Mouse (Mus musculus): Measurements from ENCODE around the gene Gys2. TPM values are rescaled to one million over a fixed set of nuclear protein-coding genes. Genes with fewer than 3 reads are reported as not detected.
"Not testable (repeated sequence)": the region's sequence is repeated elsewhere in the genome, so short reads cannot be mapped to it uniquely, and the experiment has no call there.

The Gys2 gene
- total RNA-seq (2014; rRNA removed) (171 and 184 TPM in 2 replicates), polyA plus RNA-seq (2012; rRNA removed) (43.1 and 51.7 TPM in 2 replicates)

DNA sequence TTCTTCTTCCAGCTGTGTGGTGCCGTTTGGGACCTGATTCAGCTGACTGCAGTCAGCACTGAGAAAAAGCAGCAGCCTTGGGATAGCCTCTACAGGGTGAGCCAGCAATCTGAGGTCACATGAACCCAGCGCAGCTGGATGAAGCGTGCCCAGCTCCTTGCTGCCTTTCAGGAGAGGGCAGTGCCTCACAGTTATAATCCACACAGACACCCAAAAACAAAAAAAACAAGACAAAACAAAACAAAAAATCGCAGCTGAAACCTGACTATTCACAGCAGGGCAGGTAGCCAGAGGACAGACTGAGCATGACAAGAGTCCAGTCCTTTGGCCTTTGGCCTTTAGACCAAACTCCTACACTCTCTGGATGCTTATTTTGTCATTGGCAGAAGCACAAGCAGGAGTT, at the start of gene Gys2:
Gene Gys2 (minus strand): TSS at position 309 of the 403 bp plus-strand sequence.
- Histone ChIP-seq H3K9ac (ENCODE audit: low read depth, low read length) (peak within 1 kb of the TSS; percentile 75), H3K4me3 (ENCODE audit: insufficient read depth, low read depth, low read length) (peak within 1 kb of the TSS; percentile 48), H3K36me3 (ENCODE audit: control insufficient read depth, insufficient read depth, low read length) (no peaks in the 10 kb centered on the region), H3K4me1 (ENCODE audit: control insufficient read depth, insufficient read depth, low read length) (peaks cover 18% of the 10 kb centered on the region), H3K79me2 (ENCODE audit: control insufficient read depth, insufficient read depth, low read length) (peaks cover 5% of the 10 kb centered on the region; the same call in 1 of the 2 replicates), H3K27ac (replicated peaks; ENCODE audit: insufficient read depth, low read depth, low read length) (peak within 1 kb of the TSS; percentile 91), H3K27me3 (ENCODE audit: control insufficient read depth, insufficient read depth, low read length) (no peaks in the 10 kb centered on the region)
- DNase-seq (ENCODE audit: extremely low read depth, low read depth, low spot score): peak; percentile 99
- TF ChIP-seq CTCF (IDR thresholded peaks at IDR 0.05; ENCODE audit: low read depth, low read length) (no peak), POLR2A (IDR thresholded peaks at IDR 0.05; ENCODE audit: extremely low read depth, insufficient read depth, low read length) (peak; percentile 76; the same call in 1 of the 2 replicates)
- WGBS: 20% methylated on average over 4 of the region's 4 CpGs

DNA sequence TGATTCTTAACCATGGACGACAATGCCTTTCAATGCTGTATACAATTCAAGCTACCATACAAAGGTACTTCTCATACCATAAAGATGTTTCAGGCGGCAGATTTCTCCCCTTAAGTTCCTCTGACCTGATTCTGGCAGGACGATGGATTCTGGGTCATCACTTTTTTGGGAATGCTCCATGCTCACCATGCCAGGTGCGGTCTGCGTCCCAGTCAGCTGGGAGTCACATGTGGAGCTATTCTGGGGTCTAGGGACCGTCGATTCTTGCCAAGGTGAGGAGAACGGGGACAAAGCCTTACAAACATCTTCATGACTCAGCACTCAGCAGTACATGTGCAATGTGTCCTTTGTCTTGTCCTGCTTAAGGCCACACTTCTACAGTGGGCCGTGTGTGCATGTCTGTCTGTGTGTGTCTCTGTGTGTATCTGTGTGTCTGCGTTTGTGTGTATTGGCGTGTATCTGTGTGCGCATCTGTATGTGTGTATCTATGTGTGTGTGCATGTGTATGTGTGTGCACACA, 48.7 kb upstream of the Gys2 start:
- no peak for TF ChIP-seq POLR2A (IDR thresholded peaks at IDR 0.05; ENCODE audit: extremely low read depth, insufficient read depth, low read length)
- TF ChIP-seq CTCF (IDR thresholded peaks at IDR 0.05; ENCODE audit: low read depth, low read length): no peak
- H3K27ac ChIP-seq (replicated peaks; ENCODE audit: insufficient read depth, low read depth, low read length): no peak overlapping the region
- WGBS: 84% methylated on average over 12 of the region's 12 CpGs
- H3K79me2 ChIP-seq (ENCODE audit: control insufficient read depth, insufficient read depth, low read length): no peaks in the 10 kb centered on the region
- H3K4me3 ChIP-seq (ENCODE audit: insufficient read depth, low read depth, low read length): no peak overlapping the region
- no peaks in the 10 kb centered on the region for H3K27me3 ChIP-seq (ENCODE audit: control insufficient read depth, insufficient read depth, low read length)
- no peak overlapping the region for H3K9ac ChIP-seq (ENCODE audit: low read depth, low read length)
- H3K4me1 ChIP-seq (ENCODE audit: control insufficient read depth, insufficient read depth, low read length): no peaks in the 10 kb centered on the region; the same call in 1 of the 2 replicates
- no peak for DNase-seq (ENCODE audit: extremely low read depth, low read depth, low spot score)
- H3K36me3 ChIP-seq (ENCODE audit: control insufficient read depth, insufficient read depth, low read length): no peaks in the 10 kb centered on the region

- 13% methylated on average over 6 of the region's 6 CpGs for WGBS
- Histone ChIP-seq H3K4me3 (ENCODE audit: insufficient read depth, low read depth, low read length) (no peak overlapping the region), H3K9ac (ENCODE audit: low read depth, low read length) (no peak overlapping the region), H3K4me1 (ENCODE audit: control insufficient read depth, insufficient read depth, low read length) (peaks cover 2% of the 10 kb centered on the region; the same call in 1 of the 2 replicates), H3K27me3 (ENCODE audit: control insufficient read depth, insufficient read depth, low read length) (no peaks in the 10 kb centered on the region), H3K79me2 (ENCODE audit: control insufficient read depth, insufficient read depth, low read length) (no peaks in the 10 kb centered on the region), H3K36me3 (ENCODE audit: control insufficient read depth, insufficient read depth, low read length) (no peaks in the 10 kb centered on the region), H3K27ac (replicated peaks; ENCODE audit: insufficient read depth, low read depth, low read length) (no peak overlapping the region)
- peak; percentile 31 for DNase-seq (ENCODE audit: extremely low read depth, low read depth, low spot score)
- no peak for TF ChIP-seq POLR2A (IDR thresholded peaks at IDR 0.05; ENCODE audit: extremely low read depth, insufficient read depth, low read length)
- TF ChIP-seq CTCF (IDR thresholded peaks at IDR 0.05; ENCODE audit: low read depth, low read length): peak; percentile 23; the same call in 1 of the 2 replicates
Observed at GRCm38 (mm10) chr6:142519110-142519509, 46.2 kb upstream of the Gys2 start.

DNA sequence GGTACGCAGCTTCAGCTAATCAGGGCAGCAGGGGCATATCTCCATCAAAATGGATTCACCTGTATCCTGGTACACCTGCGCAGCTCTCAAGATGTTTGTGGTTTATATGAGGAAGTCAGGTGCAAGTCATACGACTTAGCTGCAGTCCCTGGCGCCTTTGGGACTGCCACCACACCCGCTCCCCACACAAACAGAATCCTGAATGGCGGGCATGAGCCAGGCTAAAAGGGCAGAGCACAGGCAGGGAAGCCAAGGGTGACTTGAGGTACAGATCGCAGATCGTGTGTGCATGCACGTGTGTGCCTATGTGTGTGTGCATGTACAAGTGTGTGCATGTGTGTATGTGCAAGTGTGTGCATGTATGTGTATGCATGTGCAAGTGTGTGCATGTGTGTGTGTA, 42.5 kb upstream of the Gys2 start:
- H3K4me1 ChIP-seq (ENCODE audit: control insufficient read depth, insufficient read depth, low read length); H3K36me3 ChIP-seq (ENCODE audit: control insufficient read depth, insufficient read depth, low read length); H3K27me3 ChIP-seq (ENCODE audit: control insufficient read depth, insufficient read depth, low read length); DNase-seq (ENCODE audit: extremely low read depth, low read depth, low spot score); H3K27ac ChIP-seq (replicated peaks; ENCODE audit: insufficient read depth, low read depth, low read length); H3K9ac ChIP-seq (ENCODE audit: low read depth, low read length); H3K4me3 ChIP-seq (ENCODE audit: insufficient read depth, low read depth, low read length); H3K79me2 ChIP-seq (ENCODE audit: control insufficient read depth, insufficient read depth, low read length): not testable (repeated sequence)
- WGBS: 79% methylated on average over 9 of the region's 9 CpGs

- DNase-seq (ENCODE audit: extremely low read depth, low read depth, low spot score): peak; percentile 22
- 6% methylated on average over 10 of the region's 10 CpGs for WGBS
- no peak overlapping the region for H3K4me3 ChIP-seq (ENCODE audit: insufficient read depth, low read depth, low read length)
Observed at GRCm38 (mm10) chr6:142514912-142515311, 42.0 kb upstream of the Gys2 start.

DNA sequence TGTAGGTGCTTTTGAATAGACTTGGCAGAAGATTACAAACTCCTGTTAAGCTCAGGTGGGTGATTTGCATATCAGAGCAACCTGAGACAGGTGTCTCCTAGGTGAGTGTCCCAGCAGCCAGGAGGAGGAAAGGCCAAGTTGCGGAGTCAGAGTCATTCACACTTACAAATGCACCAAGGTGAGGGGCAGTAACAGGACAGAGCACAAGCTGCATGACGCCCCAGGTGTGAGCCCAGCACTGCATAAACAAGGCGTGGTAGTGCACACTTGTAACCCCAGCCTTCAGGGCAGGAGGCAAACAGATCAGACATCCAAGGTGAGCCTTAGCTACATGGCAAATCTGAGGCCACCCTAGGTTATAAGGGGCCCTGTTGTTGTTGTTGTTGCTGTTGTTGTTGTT, 40.0 kb upstream of the Gys2 start:
- H3K79me2 ChIP-seq (ENCODE audit: control insufficient read depth, insufficient read depth, low read length): no peaks in the 10 kb centered on the region
- no peak for DNase-seq (ENCODE audit: extremely low read depth, low read depth, low spot score)
- H3K27me3 ChIP-seq (ENCODE audit: control insufficient read depth, insufficient read depth, low read length): no peaks in the 10 kb centered on the region
- WGBS: 72% methylated on average over 3 of the region's 3 CpGs
- H3K4me3 ChIP-seq (ENCODE audit: insufficient read depth, low read depth, low read length): no peak overlapping the region
- no peak for TF ChIP-seq CTCF (IDR thresholded peaks at IDR 0.05; ENCODE audit: low read depth, low read length)
- no peak for TF ChIP-seq POLR2A (IDR thresholded peaks at IDR 0.05; ENCODE audit: extremely low read depth, insufficient read depth, low read length)
- no peaks in the 10 kb centered on the region for H3K36me3 ChIP-seq (ENCODE audit: control insufficient read depth, insufficient read depth, low read length)
- H3K9ac ChIP-seq (ENCODE audit: low read depth, low read length): no peak overlapping the region
- H3K4me1 ChIP-seq (ENCODE audit: control insufficient read depth, insufficient read depth, low read length): peaks cover 2% of the 10 kb centered on the region; the same call in 1 of the 2 replicates
- H3K27ac ChIP-seq (replicated peaks; ENCODE audit: insufficient read depth, low read depth, low read length): no peak overlapping the region

More at GRCm38 (mm10) chr6:142514912-142515311, 42.0 kb upstream of the Gys2 start:
- peaks cover 2% of the 10 kb centered on the region; the same call in 1 of the 2 replicates for H3K4me1 ChIP-seq (ENCODE audit: control insufficient read depth, insufficient read depth, low read length)
- H3K27me3 ChIP-seq (ENCODE audit: control insufficient read depth, insufficient read depth, low read length): no peaks in the 10 kb centered on the region
- no peak overlapping the region for H3K27ac ChIP-seq (replicated peaks; ENCODE audit: insufficient read depth, low read depth, low read length)
- H3K36me3 ChIP-seq (ENCODE audit: control insufficient read depth, insufficient read depth, low read length): no peaks in the 10 kb centered on the region
- H3K9ac ChIP-seq (ENCODE audit: low read depth, low read length): no peak overlapping the region
- no peaks in the 10 kb centered on the region for H3K79me2 ChIP-seq (ENCODE audit: control insufficient read depth, insufficient read depth, low read length)
- peak; percentile 67 for TF ChIP-seq CTCF (IDR thresholded peaks at IDR 0.05; ENCODE audit: low read depth, low read length)
- TF ChIP-seq POLR2A (IDR thresholded peaks at IDR 0.05; ENCODE audit: extremely low read depth, insufficient read depth, low read length): no peak
